Mouse (Mus musculus) MEL (cell line): ENCODE measurements around the gene Usp13.

Experiments used
- CTCF ChIP-seq, 3 experiments: IDR thresholded peaks in 2 of 3; conservative IDR thresholded peaks in 1 of 3; 2 replicates each; pipeline ENCODE4 v1.5.1; 2011 to 2012; ENCODE audit warnings: low read length in 3 of 3, low read depth in 2 of 3, mild to moderate bottlenecking in 2 of 3, improper control_type of control experiment in 1 of 3, inconsistent platforms in 1 of 3, mixed read lengths in 1 of 3, moderate library complexity in 1 of 3; ENCODE audit not compliant: control insufficient read depth in 1 of 3, insufficient read depth in 1 of 3, poor library complexity in 1 of 3, severe bottlenecking in 1 of 3
- MEF2A ChIP-seq: IDR thresholded peaks from 2 replicates; pipeline ENCODE4 v1.6.1; 2014; ENCODE audit warnings: low read depth, mild to moderate bottlenecking, inconsistent platforms, low read length, improper control_type of control experiment; ENCODE audit not compliant: poor library complexity, insufficient replicate concordance, severe bottlenecking; ENCODE audit errors: extremely low read depth
- NRF1 ChIP-seq: IDR thresholded peaks from 2 replicates; pipeline ENCODE4 v1.6.1; 2014; ENCODE audit warnings: low read depth, mild to moderate bottlenecking, inconsistent platforms, low read length, improper control_type of control experiment, moderate library complexity; ENCODE audit not compliant: poor library complexity, insufficient read depth, severe bottlenecking
- POLR2A ChIP-seq, 2 experiments: IDR thresholded peaks; 2 replicates each; pipeline ENCODE4 v1.6.1; 2011 to 2012; ENCODE audit warnings: low read length in 2 of 2, mild to moderate bottlenecking in 2 of 2, control low read depth in 1 of 2, improper control_type of control experiment in 1 of 2, low read depth in 1 of 2, moderate library complexity in 1 of 2; ENCODE audit not compliant: control insufficient read depth in 1 of 2, insufficient read depth in 1 of 2, poor library complexity in 1 of 2
- UBTF ChIP-seq: IDR thresholded peaks from 2 replicates; pipeline ENCODE4 v1.6.1; 2012; ENCODE audit warnings: low read depth, mild to moderate bottlenecking, inconsistent platforms, low read length, improper control_type of control experiment, moderate library complexity, borderline replicate concordance; ENCODE audit not compliant: insufficient read depth

DNA sequence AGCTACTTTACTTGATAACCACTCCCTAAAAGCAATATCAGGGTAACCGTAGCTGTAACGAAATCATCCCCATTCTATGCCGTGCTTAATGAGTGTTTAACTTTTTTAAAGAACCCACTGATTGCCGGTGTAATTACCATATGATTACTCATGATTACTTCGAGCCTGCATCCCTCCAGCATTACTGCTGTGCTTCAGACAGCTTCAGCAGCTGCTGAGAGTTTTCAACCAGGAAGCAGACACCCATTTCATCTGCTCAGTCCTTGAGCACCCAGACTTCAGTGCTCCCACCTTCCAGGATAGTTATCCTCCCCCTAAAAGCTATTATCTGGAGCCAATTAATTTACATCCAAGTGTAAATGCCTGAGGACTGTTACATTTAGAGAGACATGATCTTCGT is 106.8 kb downstream of the Usp13 start:
- TF ChIP-seq NRF1 (no peak), POLR2A (IDR thresholded peaks at IDR 0.05; ENCODE audit: control insufficient read depth in 1 of 2, insufficient read depth in 1 of 2, low read depth in 1 of 2, low read length in 2 of 2, poor library complexity in 1 of 2) (no peak), MEF2A (no peak), UBTF (no peak), CTCF (IDR thresholded peaks at IDR 0.05 in 2 of 3, conservative IDR thresholded peaks at IDR 0.05 in 1 of 3; ENCODE audit: control insufficient read depth in 1 of 3, insufficient read depth in 1 of 3, low read depth in 2 of 3, low read length in 3 of 3, poor library complexity in 1 of 3, severe bottlenecking in 1 of 3) (no peak)
